Mouse (Mus musculus): ENCODE results near the gene Syngr1. TPM values are rescaled to one million over a fixed set of nuclear protein-coding genes. Genes with fewer than 3 reads are reported as not detected.
"Not testable (repeated sequence)": the region's sequence is repeated elsewhere in the genome, so short reads cannot be mapped to it uniquely, and the experiment has no call there.

Syngr1 gene
- polyA plus RNA-seq, 1 experiment from 2014 or later = 8.7 TPM

- no peak overlapping the region for H3K4me3 ChIP-seq (ENCODE audit: low read depth, low read length)
- ATAC-seq (ENCODE audit: insufficient read depth, low FRiP score, low TSS enrichment) = no peak
- H3K9ac ChIP-seq (ENCODE audit: low read length) = no peak overlapping the region
- WGBS = 50% methylated on average over 2 of the region's 2 CpGs
- no peak for DNase-seq (ENCODE audit: low spot score)
- H3K4me2 ChIP-seq (ENCODE audit: low read depth) = no peak overlapping the region
- H3K36me3 ChIP-seq (ENCODE audit: control insufficient read depth, insufficient read depth, low read length) = no peaks in the 10 kb centered on the region
- no peaks in the 10 kb centered on the region for H3K27me3 ChIP-seq (ENCODE audit: control insufficient read depth, insufficient read depth, low read length)
- H3K4me1 ChIP-seq (ENCODE audit: control insufficient read depth, insufficient read depth, low read length) = no peaks in the 10 kb centered on the region
- H3K9me3 ChIP-seq (ENCODE audit: control insufficient read depth, low read length) = no peaks in the 10 kb centered on the region
- H3K27ac ChIP-seq (ENCODE audit: low read depth, low read length) = no peak overlapping the region
Observed at GRCm38 (mm10) chr15:80112499-80112898, 21.4 kb downstream of the Syngr1 start.

GRCm38 (mm10) chr15:80114414-80114813 is 23.3 kb downstream of the Syngr1 start:
- Histone ChIP-seq H3K9ac (ENCODE audit: low read length) (no peak overlapping the region), H3K27me3 (ENCODE audit: control insufficient read depth, insufficient read depth, low read length) (no peaks in the 10 kb centered on the region), H3K36me3 (ENCODE audit: control insufficient read depth, insufficient read depth, low read length) (no peaks in the 10 kb centered on the region), H3K4me2 (ENCODE audit: low read depth) (no peak overlapping the region), H3K4me3 (ENCODE audit: low read depth, low read length) (no peak overlapping the region), H3K4me1 (ENCODE audit: control insufficient read depth, insufficient read depth, low read length) (no peaks in the 10 kb centered on the region), H3K9me3 (ENCODE audit: control insufficient read depth, low read length) (no peaks in the 10 kb centered on the region), H3K27ac (ENCODE audit: low read depth, low read length) (no peak overlapping the region)
- ATAC-seq (ENCODE audit: insufficient read depth, low FRiP score, low TSS enrichment) (no peak), DNase-seq (ENCODE audit: low spot score) (no peak)
- WGBS = 89% methylated on average over 7 of the region's 7 CpGs

- no peak for ATAC-seq (ENCODE audit: insufficient read depth, low FRiP score, low TSS enrichment)
- no peaks in the 10 kb centered on the region for H3K36me3 ChIP-seq (ENCODE audit: control insufficient read depth, insufficient read depth, low read length)
- no peaks in the 10 kb centered on the region for H3K9me3 ChIP-seq (ENCODE audit: control insufficient read depth, low read length)
- H3K4me1 ChIP-seq (ENCODE audit: control insufficient read depth, insufficient read depth, low read length) = no peaks in the 10 kb centered on the region
- H3K4me2 ChIP-seq (ENCODE audit: low read depth) = no peak overlapping the region
- no peak overlapping the region for H3K4me3 ChIP-seq (ENCODE audit: low read depth, low read length)
- no peak for DNase-seq (ENCODE audit: low spot score)
- no peak overlapping the region for H3K27ac ChIP-seq (ENCODE audit: low read depth, low read length)
- WGBS = 58% methylated on average over 5 of the region's 5 CpGs
- no peaks in the 10 kb centered on the region for H3K27me3 ChIP-seq (ENCODE audit: control insufficient read depth, insufficient read depth, low read length)
- H3K9ac ChIP-seq (ENCODE audit: low read length) = no peak overlapping the region
Observed at GRCm38 (mm10) chr15:80115256-80115655, 24.1 kb downstream of the Syngr1 start.

GRCm38 (mm10) chr15:80115866-80116794 is 25.0 kb downstream of the Syngr1 start:
- H3K9me3 ChIP-seq (ENCODE audit: control insufficient read depth, low read length) = no peaks in the 10 kb centered on the region
- no peak overlapping the region for H3K9ac ChIP-seq (ENCODE audit: low read length)
- no peak for DNase-seq (ENCODE audit: low spot score)
- WGBS = 81% methylated on average over 13 of the region's 13 CpGs
- H3K4me1 ChIP-seq (ENCODE audit: control insufficient read depth, insufficient read depth, low read length) = no peaks in the 10 kb centered on the region
- H3K36me3 ChIP-seq (ENCODE audit: control insufficient read depth, insufficient read depth, low read length) = no peaks in the 10 kb centered on the region
- no peaks in the 10 kb centered on the region for H3K27me3 ChIP-seq (ENCODE audit: control insufficient read depth, insufficient read depth, low read length)
- ATAC-seq (ENCODE audit: insufficient read depth, low FRiP score, low TSS enrichment) = no peak
- H3K4me2 ChIP-seq (ENCODE audit: low read depth) = no peak overlapping the region
- H3K4me3 ChIP-seq (ENCODE audit: low read depth, low read length) = no peak overlapping the region
- H3K27ac ChIP-seq (ENCODE audit: low read depth, low read length) = no peak overlapping the region

GRCm38 (mm10) chr15:80117154-80117553 is 26.0 kb downstream of the Syngr1 start:
- no peaks in the 10 kb centered on the region for H3K27me3 ChIP-seq (ENCODE audit: control insufficient read depth, insufficient read depth, low read length)
- DNase-seq (ENCODE audit: low spot score) (no peak), ATAC-seq (ENCODE audit: insufficient read depth, low FRiP score, low TSS enrichment) (no peak)
- H3K27ac ChIP-seq (ENCODE audit: low read depth, low read length) = no peak overlapping the region
- H3K9ac ChIP-seq (ENCODE audit: low read length) = no peak overlapping the region
- no peaks in the 10 kb centered on the region for H3K36me3 ChIP-seq (ENCODE audit: control insufficient read depth, insufficient read depth, low read length)
- no peaks in the 10 kb centered on the region for H3K9me3 ChIP-seq (ENCODE audit: control insufficient read depth, low read length)
- 66% methylated on average over 8 of the region's 8 CpGs for WGBS
- H3K4me3 ChIP-seq (ENCODE audit: low read depth, low read length) = no peak overlapping the region
- no peak overlapping the region for H3K4me2 ChIP-seq (ENCODE audit: low read depth)
- no peaks in the 10 kb centered on the region for H3K4me1 ChIP-seq (ENCODE audit: control insufficient read depth, insufficient read depth, low read length)

- no peak for ATAC-seq (ENCODE audit: insufficient read depth, low FRiP score, low TSS enrichment)
- Histone ChIP-seq H3K27me3 (ENCODE audit: control insufficient read depth, insufficient read depth, low read length) (no peaks in the 10 kb centered on the region), H3K4me2 (ENCODE audit: low read depth) (no peak overlapping the region), H3K27ac (ENCODE audit: low read depth, low read length) (no peak overlapping the region), H3K4me3 (ENCODE audit: low read depth, low read length) (no peak overlapping the region), H3K4me1 (ENCODE audit: control insufficient read depth, insufficient read depth, low read length) (no peaks in the 10 kb centered on the region), H3K9me3 (ENCODE audit: control insufficient read depth, low read length) (no peaks in the 10 kb centered on the region), H3K9ac (ENCODE audit: low read length) (no peak overlapping the region), H3K36me3 (ENCODE audit: control insufficient read depth, insufficient read depth, low read length) (no peaks in the 10 kb centered on the region)
- WGBS = 86% methylated on average over 6 of the region's 6 CpGs
- DNase-seq (ENCODE audit: low spot score) = no peak
Observed at GRCm38 (mm10) chr15:80119076-80119475, 27.9 kb downstream of the Syngr1 start.

GRCm38 (mm10) chr15:80121721-80122325 is 30.7 kb downstream of the Syngr1 start:
- no peak for ATAC-seq (ENCODE audit: insufficient read depth, low FRiP score, low TSS enrichment)
- no peak for DNase-seq (ENCODE audit: low spot score)

GRCm38 (mm10) chr15:80122431-80122830 is 31.3 kb downstream of the Syngr1 start:
- not testable (repeated sequence) for ATAC-seq (ENCODE audit: insufficient read depth, low FRiP score, low TSS enrichment); H3K27ac ChIP-seq (ENCODE audit: low read depth, low read length)
- 96% methylated on average over 6 of the region's 6 CpGs for WGBS

More at GRCm38 (mm10) chr15:80121721-80122325, 30.7 kb downstream of the Syngr1 start:
- no peak overlapping the region for H3K27ac ChIP-seq (ENCODE audit: low read depth, low read length)
- no peaks in the 10 kb centered on the region for H3K9me3 ChIP-seq (ENCODE audit: control insufficient read depth, low read length)
- H3K27me3 ChIP-seq (ENCODE audit: control insufficient read depth, insufficient read depth, low read length) = no peaks in the 10 kb centered on the region
- no peak overlapping the region for H3K4me3 ChIP-seq (ENCODE audit: low read depth, low read length)
- no peak overlapping the region for H3K9ac ChIP-seq (ENCODE audit: low read length)
- WGBS = 91% methylated on average over 9 of the region's 9 CpGs
- no peaks in the 10 kb centered on the region for H3K4me1 ChIP-seq (ENCODE audit: control insufficient read depth, insufficient read depth, low read length)
- H3K4me2 ChIP-seq (ENCODE audit: low read depth) = no peak overlapping the region
- H3K36me3 ChIP-seq (ENCODE audit: control insufficient read depth, insufficient read depth, low read length) = no peaks in the 10 kb centered on the region

GRCm38 (mm10) chr15:80124651-80125050 is 33.5 kb downstream of the Syngr1 start:
- ATAC-seq (ENCODE audit: insufficient read depth, low FRiP score, low TSS enrichment) (no peak), DNase-seq (ENCODE audit: low spot score) (no peak)
- Histone ChIP-seq H3K9ac (ENCODE audit: low read length) (no peak overlapping the region), H3K4me1 (ENCODE audit: control insufficient read depth, insufficient read depth, low read length) (no peaks in the 10 kb centered on the region), H3K27ac (ENCODE audit: low read depth, low read length) (no peak overlapping the region), H3K4me2 (ENCODE audit: low read depth) (no peak overlapping the region), H3K36me3 (ENCODE audit: control insufficient read depth, insufficient read depth, low read length) (no peaks in the 10 kb centered on the region), H3K27me3 (ENCODE audit: control insufficient read depth, insufficient read depth, low read length) (no peaks in the 10 kb centered on the region), H3K9me3 (ENCODE audit: control insufficient read depth, low read length) (no peaks in the 10 kb centered on the region), H3K4me3 (ENCODE audit: low read depth, low read length) (no peak overlapping the region)
- WGBS = 73% methylated on average over 4 of the region's 4 CpGs

More at GRCm38 (mm10) chr15:80122431-80122830, 31.3 kb downstream of the Syngr1 start:
- not testable (repeated sequence) for H3K9me3 ChIP-seq (ENCODE audit: control insufficient read depth, low read length); H3K9ac ChIP-seq (ENCODE audit: low read length); H3K4me1 ChIP-seq (ENCODE audit: control insufficient read depth, insufficient read depth, low read length); H3K4me2 ChIP-seq (ENCODE audit: low read depth); H3K27me3 ChIP-seq (ENCODE audit: control insufficient read depth, insufficient read depth, low read length); H3K36me3 ChIP-seq (ENCODE audit: control insufficient read depth, insufficient read depth, low read length); H3K4me3 ChIP-seq (ENCODE audit: low read depth, low read length); DNase-seq (ENCODE audit: low spot score)
